Mouse (Mus musculus) hindbrain, embryonic 16.5 days (tissue): Measurements from ENCODE around the gene Zfp710. TPM values are rescaled to one million over a fixed set of nuclear protein-coding genes. Genes with fewer than 3 reads are reported as not detected.
A peak's percentile ranks its signal among the peaks of the same experiment; 100 is the strongest.

Source experiments
- ATAC-seq: fragments of 200-750 bp; cut with Nextera tagmentation; 2 replicates; pipeline ENCODE4 v1.8.0; 2017; ENCODE audit warnings: moderate TSS enrichment, moderate library complexity
- H3K27ac ChIP-seq: fragments of 300-500 bp; sonication (generic); 2 replicates; pipeline ENCODE4 v1.5.1; 2014; ENCODE audit warnings: low read depth, mild to moderate bottlenecking, control low read depth, low read length, moderate library complexity
- H3K27me3 ChIP-seq: fragments of 300-500 bp; sonication (generic); replicated peaks from 2 replicates; pipeline ENCODE4 v1.6.1; 2014; ENCODE audit warnings: low read length; ENCODE audit not compliant: control insufficient read depth, insufficient read depth
- H3K36me3 ChIP-seq: fragments of 300-500 bp; sonication (generic); 2 replicates; pipeline ENCODE4 v1.6.1; 2014; ENCODE audit warnings: mild to moderate bottlenecking, low read length, moderate library complexity, mixed read lengths; ENCODE audit not compliant: control insufficient read depth, insufficient read depth
- H3K4me1 ChIP-seq: fragments of 300-500 bp; sonication (generic); 2 replicates; pipeline ENCODE4 v1.6.1; 2014; ENCODE audit warnings: low read depth, low read length; ENCODE audit not compliant: control insufficient read depth, insufficient read depth
- H3K4me2 ChIP-seq: fragments of 300-500 bp; sonication (generic); 2 replicates; pipeline ENCODE4 v1.6.1; 2014; ENCODE audit warnings: mild to moderate bottlenecking, low read length, control low read depth, moderate library complexity
- H3K4me3 ChIP-seq: fragments of 300-500 bp; sonication (generic); 2 replicates; pipeline ENCODE4 v1.5.1; 2014; ENCODE audit warnings: mild to moderate bottlenecking, low read length, control low read depth, moderate library complexity
- H3K9ac ChIP-seq: fragments of 300-500 bp; sonication (generic); 2 replicates; pipeline ENCODE4 v1.6.1; 2014; ENCODE audit warnings: low read depth, mild to moderate bottlenecking, control low read depth, low read length, moderate library complexity
- H3K9me3 ChIP-seq: fragments of 300-500 bp; sonication (generic); 2 replicates; pipeline ENCODE4 v1.6.1; 2014; ENCODE audit warnings: mild to moderate bottlenecking, low read length, moderate library complexity; ENCODE audit not compliant: control insufficient read depth
- WGBS: fragments of 180-500 bp; shearing (Covaris S2); extraction: QIAGEN DNeasy Blood & Tissue Kit; methylation state at CpG from one replicate; pipeline ENCODE4 v1.1.7; 2014; 5-methylcytosine and 5-hydroxymethylcytosine counted together
- polyA plus RNA-seq: library from polyadenylated mRNA; unstranded; fragments of >200 nt; fragmentation: Nextera tagmentation; extraction: Ambion mirVana; gene quantifications from 2 replicates; pipeline ENCODE4 v1.2.1, GENCODE M21; 2015

Gene Zfp710
- polyA plus RNA-seq, 1 experiment from 2014 or later, result 13.6 TPM

- no peaks in the 10 kb centered on the region for H3K36me3 ChIP-seq
- H3K9ac ChIP-seq, result no peak overlapping the region
- 86% methylated on average over 5 of the region's 5 CpGs for WGBS
- no peak for ATAC-seq
- no peaks in the 10 kb centered on the region for H3K9me3 ChIP-seq
- no peaks in the 10 kb centered on the region for H3K4me1 ChIP-seq
- H3K4me2 ChIP-seq, result no peak overlapping the region
- no peaks in the 10 kb centered on the region for H3K27me3 ChIP-seq
- no peak overlapping the region for H3K27ac ChIP-seq
- H3K4me3 ChIP-seq, result no peak overlapping the region
Observed at GRCm38 (mm10) chr7:80010680-80011079, 13.9 kb upstream of the Zfp710 start.

- no peaks in the 10 kb centered on the region for H3K27me3 ChIP-seq
- H3K9ac ChIP-seq, result no peak overlapping the region
- no peak for ATAC-seq
- H3K4me2 ChIP-seq, result no peak overlapping the region
- WGBS, result 47% methylated on average over 2 of the region's 2 CpGs
- H3K4me1 ChIP-seq, result no peaks in the 10 kb centered on the region
- H3K27ac ChIP-seq, result no peak overlapping the region
- no peaks in the 10 kb centered on the region for H3K9me3 ChIP-seq
- H3K4me3 ChIP-seq, result no peak overlapping the region
- no peaks in the 10 kb centered on the region for H3K36me3 ChIP-seq
Observed at GRCm38 (mm10) chr7:80011470-80011869, 13.1 kb upstream of the Zfp710 start.

- H3K4me1 ChIP-seq, result no peaks in the 10 kb centered on the region
- H3K27ac ChIP-seq, result no peak overlapping the region
- no peaks in the 10 kb centered on the region for H3K27me3 ChIP-seq
- H3K36me3 ChIP-seq, result no peaks in the 10 kb centered on the region
- no peak overlapping the region for H3K9ac ChIP-seq
- no peak for ATAC-seq
- no peaks in the 10 kb centered on the region for H3K9me3 ChIP-seq
- WGBS, result 76% methylated on average over 7 of the region's 7 CpGs
- H3K4me3 ChIP-seq, result no peak overlapping the region
- H3K4me2 ChIP-seq, result no peak overlapping the region
Observed at GRCm38 (mm10) chr7:80013884-80014550, 10.6 kb upstream of the Zfp710 start.

GRCm38 (mm10) chr7:80014826-80015755 lies 9.5 kb upstream of the Zfp710 start:
- no peak overlapping the region for H3K4me2 ChIP-seq
- no peaks in the 10 kb centered on the region for H3K9me3 ChIP-seq
- H3K27me3 ChIP-seq, result no peaks in the 10 kb centered on the region
- no peak for ATAC-seq
- no peak overlapping the region for H3K9ac ChIP-seq
- WGBS, result 67% methylated on average over 21 of the region's 21 CpGs
- no peaks in the 10 kb centered on the region for H3K4me1 ChIP-seq
- no peak overlapping the region for H3K27ac ChIP-seq
- no peaks in the 10 kb centered on the region for H3K36me3 ChIP-seq
- no peak overlapping the region for H3K4me3 ChIP-seq

GRCm38 (mm10) chr7:80018506-80019452 lies 5.8 kb upstream of the Zfp710 start:
- Histone ChIP-seq H3K4me3 (no peak overlapping the region), H3K4me1 (no peaks in the 10 kb centered on the region), H3K27me3 (no peaks in the 10 kb centered on the region), H3K4me2 (no peak overlapping the region), H3K27ac (no peak overlapping the region), H3K36me3 (no peaks in the 10 kb centered on the region), H3K9ac (no peak overlapping the region), H3K9me3 (no peaks in the 10 kb centered on the region)
- 94% methylated on average over 15 of the region's 17 CpGs for WGBS
- no peak for ATAC-seq

GRCm38 (mm10) chr7:80023621-80024435 lies 786 bp upstream of the Zfp710 start:
- no peak overlapping the region for H3K9ac ChIP-seq
- WGBS, result 69% methylated on average over 5 of the region's 5 CpGs
- no peaks in the 10 kb centered on the region for H3K36me3 ChIP-seq
- peak overlapping the region; percentile 96 for H3K27ac ChIP-seq
- no peaks in the 10 kb centered on the region for H3K9me3 ChIP-seq
- H3K4me1 ChIP-seq, result peaks cover 22% of the 10 kb centered on the region
- H3K4me2 ChIP-seq, result peak overlapping the region; percentile 74
- H3K4me3 ChIP-seq, result peak overlapping the region; percentile 82; the same call in 1 of the 2 replicates
- ATAC-seq, result no peak
- H3K27me3 ChIP-seq, result no peaks in the 10 kb centered on the region

- Histone ChIP-seq H3K27ac (peak overlapping the region; percentile 96), H3K36me3 (no peaks in the 10 kb centered on the region), H3K9ac (peak overlapping the region; percentile 97), H3K4me3 (peak overlapping the region; percentile 82), H3K4me2 (peak overlapping the region; percentile 74), H3K9me3 (no peaks in the 10 kb centered on the region), H3K4me1 (peaks cover 22% of the 10 kb centered on the region), H3K27me3 (no peaks in the 10 kb centered on the region)
- under 1% methylated on average over 28 of the region's 28 CpGs for WGBS
- ATAC-seq, result peak; percentile 46
Observed at GRCm38 (mm10) chr7:80025391-80026117, 940 bp downstream of the Zfp710 start.
